Mouse (Mus musculus): ENCODE results near the gene C2cd2l.
"Not testable (repeated sequence)": the region's sequence is repeated elsewhere in the genome, so short reads cannot be mapped to it uniquely, and the experiment has no call there.

C2cd2l gene

GRCm38 (mm10) chr9:44335331-44336092 lies 15.4 kb upstream of the C2cd2l start:
- peak; percentile 20 for DNase-seq

- DNase-seq: peak; percentile 99
Measured at GRCm38 (mm10) chr9:44334396-44335330, 14.6 kb upstream of the C2cd2l start, which contains the start of gene H2afx. Gene H2afx, plus strand, starts transcription at chr9:44334694.

GRCm38 (mm10) chr9:44332918-44333638 lies 13.0 kb upstream of the C2cd2l start:
- no peak for DNase-seq

GRCm38 (mm10) chr9:44330736-44331135 lies 10.7 kb upstream of the C2cd2l start:
- DNase-seq: no peak

- no peak for DNase-seq
Measured at GRCm38 (mm10) chr9:44327926-44328325, 7.8 kb upstream of the C2cd2l start.

- peak; percentile 51 for DNase-seq
Measured at GRCm38 (mm10) chr9:44327064-44327711, 7.1 kb upstream of the C2cd2l start.

GRCm38 (mm10) chr9:44326371-44327063 lies 6.4 kb upstream of the C2cd2l start:
- peak; percentile 84 for DNase-seq

- peak; percentile 27 for DNase-seq
Measured at GRCm38 (mm10) chr9:44325768-44326370, 5.8 kb upstream of the C2cd2l start, which contains the start of gene Dpagt1. Gene Dpagt1, plus strand, starts transcription at chr9:44326019.

GRCm38 (mm10) chr9:44325032-44325767 lies 5.1 kb upstream of the C2cd2l start:
- DNase-seq: not testable (repeated sequence)

- DNase-seq: no peak
Measured at GRCm38 (mm10) chr9:44324147-44324546, 4.1 kb upstream of the C2cd2l start.

GRCm38 (mm10) chr9:44323656-44324055 lies 3.6 kb upstream of the C2cd2l start:
- DNase-seq: not testable (repeated sequence)

- no peak for DNase-seq
Measured at GRCm38 (mm10) chr9:44320799-44321133, 681 bp upstream of the C2cd2l start.

- peak; percentile 23 for DNase-seq
Measured at GRCm38 (mm10) chr9:44319105-44319886, 789 bp downstream of the C2cd2l start.

- DNase-seq: no peak
Measured at GRCm38 (mm10) chr9:44318826-44319095, 1.3 kb downstream of the C2cd2l start.

GRCm38 (mm10) chr9:44318076-44318825 lies 1.8 kb downstream of the C2cd2l start:
- DNase-seq: no peak

- no peak for DNase-seq
Measured at GRCm38 (mm10) chr9:44317452-44317851, 2.6 kb downstream of the C2cd2l start.

- no peak for DNase-seq
Measured at GRCm38 (mm10) chr9:44314910-44315309, 5.2 kb downstream of the C2cd2l start.

GRCm38 (mm10) chr9:44314257-44314547 lies 5.9 kb downstream of the C2cd2l start:
- DNase-seq: no peak

GRCm38 (mm10) chr9:44313476-44314256 lies 6.4 kb downstream of the C2cd2l start:
- no peak for DNase-seq
